Mouse (Mus musculus) right cerebral cortex, postnatal 36 days (tissue): Measurements from ENCODE around the gene Tjp1.

Experiments used
- DNase-seq, 2 experiments: peaks; one replicate each; pipeline ENCODE4 v3.0.0; 2022; ENCODE audit warnings: low spot score in 2 of 2, mixed read lengths in 1 of 2

The Tjp1 gene

DNA sequence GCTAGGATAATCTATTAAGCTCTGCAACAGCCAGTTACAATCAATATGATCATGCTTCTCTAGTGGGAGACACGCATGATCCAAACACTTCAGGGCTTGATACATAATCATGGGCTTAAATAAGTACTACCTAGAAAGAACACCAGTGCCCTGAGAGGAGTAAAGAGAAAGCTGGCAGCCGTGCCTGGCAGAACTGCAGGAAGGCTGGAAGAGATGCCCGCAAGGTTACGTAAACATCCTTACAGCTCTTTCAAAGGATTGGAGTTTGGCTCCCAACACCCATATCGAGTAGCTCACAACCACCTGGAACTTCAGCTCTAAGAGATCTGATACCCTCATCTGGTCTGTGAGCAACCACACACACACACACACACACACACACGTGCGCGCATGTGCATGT is 167.8 kb downstream of the Tjp1 start:
- DNase-seq, result no peak

GRCm38 (mm10) chr7:65357538-65357937 is 170.0 kb downstream of the Tjp1 start:
- peak in 1 of 2 experiments; percentile 39 for DNase-seq

DNA sequence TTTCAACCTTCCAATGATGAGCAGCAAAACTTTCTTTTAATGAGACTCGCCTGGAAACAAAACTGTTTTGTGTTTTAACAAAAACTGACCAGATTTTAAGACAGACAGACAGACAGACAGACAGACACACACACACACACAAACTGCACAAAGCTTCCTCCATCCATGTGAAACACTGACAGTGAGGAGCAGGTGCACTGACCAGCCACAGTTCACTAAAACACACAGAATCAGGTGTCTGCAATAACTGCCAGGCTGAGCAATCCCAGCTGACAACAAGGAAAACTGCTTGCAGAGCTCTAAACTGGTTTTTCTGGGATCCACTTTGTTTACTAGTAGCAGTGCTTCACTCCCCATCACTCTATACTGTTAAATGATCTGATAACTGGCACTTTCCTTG is 171.4 kb downstream of the Tjp1 start:
- no peak for DNase-seq

DNA sequence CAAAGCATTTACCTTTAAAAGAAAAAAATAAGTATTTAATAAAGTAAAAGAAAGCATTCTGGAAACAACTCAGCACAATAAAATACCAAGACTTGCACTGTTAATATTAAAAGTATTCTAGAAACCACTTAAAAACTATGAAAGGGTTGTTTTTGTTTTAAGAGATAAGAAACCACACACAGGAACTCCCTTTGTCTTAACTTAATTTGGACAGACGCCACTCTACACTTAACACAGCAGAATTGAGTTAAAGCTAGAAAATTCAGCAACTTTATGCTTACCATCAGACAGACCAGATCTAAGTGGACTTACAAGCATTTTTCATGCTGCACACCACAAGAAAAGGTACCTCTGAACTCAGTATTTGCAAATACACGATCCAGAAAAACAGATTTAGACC is 172.7 kb downstream of the Tjp1 start:
- no peak for DNase-seq

GRCm38 (mm10) chr7:65350348-65351079 is 177.1 kb downstream of the Tjp1 start:
- no peak for DNase-seq

DNA sequence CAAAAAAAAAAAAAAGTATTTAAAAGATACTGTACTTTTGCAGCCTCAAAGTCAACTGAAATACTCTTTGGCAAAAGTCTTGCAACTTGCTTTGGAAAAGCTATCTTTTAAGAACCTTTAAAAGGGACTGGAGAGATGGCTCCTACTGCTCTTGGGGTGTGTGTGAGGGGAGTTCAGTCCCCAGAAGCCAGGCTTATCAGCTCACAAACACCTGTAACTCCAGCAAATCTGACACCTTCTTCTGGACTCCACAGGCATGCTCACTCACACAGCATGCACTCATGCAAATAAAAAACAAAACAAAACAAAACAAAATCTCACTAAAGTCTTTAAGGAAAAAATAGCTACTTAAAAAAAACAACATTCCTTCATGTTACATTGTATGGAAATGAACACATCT is 179.0 kb downstream of the Tjp1 start:
- no peak for DNase-seq

DNA sequence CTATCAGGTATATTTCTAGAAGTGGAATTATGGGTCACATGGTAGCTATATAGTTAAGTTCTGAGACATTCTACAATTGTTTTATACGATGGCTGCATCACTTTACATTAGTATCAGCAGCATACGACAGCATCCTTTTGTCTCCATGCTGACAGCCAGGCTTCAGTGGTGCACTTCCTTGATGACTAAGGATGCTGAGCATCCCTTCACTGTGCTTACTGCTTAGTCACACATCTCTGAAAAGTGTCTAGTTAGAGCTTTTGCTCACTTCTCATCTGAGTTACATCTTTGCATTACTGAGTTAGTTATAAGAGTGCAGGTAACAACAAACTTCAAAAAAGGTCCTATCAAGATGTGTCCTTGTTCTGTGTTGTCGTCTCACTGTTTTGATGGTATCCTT is 182.3 kb downstream of the Tjp1 start:
- no peak for DNase-seq

DNA sequence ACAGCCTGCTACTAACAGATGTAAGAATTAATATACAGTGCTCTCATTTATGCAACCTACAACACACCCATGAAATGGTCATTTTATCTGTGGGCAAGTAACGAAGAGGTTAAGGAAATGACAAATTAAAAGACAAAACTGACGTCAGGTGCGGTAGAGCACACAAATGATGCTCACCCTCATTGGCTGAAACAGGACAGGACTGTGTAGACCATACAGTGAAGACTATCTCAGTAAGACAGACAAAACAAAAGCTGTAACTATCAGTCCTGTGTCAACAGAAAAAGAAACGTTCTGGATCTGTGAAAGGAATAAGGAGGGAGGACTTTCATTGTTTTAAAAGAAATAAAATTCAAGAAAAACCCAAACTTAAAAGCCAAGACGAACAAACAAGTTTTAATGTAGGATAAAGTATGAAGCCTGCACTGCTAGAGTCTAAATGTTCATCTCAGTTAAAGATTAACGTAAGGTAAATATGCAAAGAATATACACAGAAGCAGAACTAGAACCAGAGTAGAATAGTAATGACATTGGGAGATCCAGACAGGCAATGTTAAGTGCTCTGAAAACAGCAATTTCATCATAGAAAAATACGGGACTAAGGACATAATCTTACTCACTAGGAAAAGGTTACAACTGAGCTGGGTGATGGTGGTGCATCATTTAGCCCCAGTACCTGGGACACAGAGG is 189.9 kb downstream of the Tjp1 start:
- no peak for DNase-seq

DNA sequence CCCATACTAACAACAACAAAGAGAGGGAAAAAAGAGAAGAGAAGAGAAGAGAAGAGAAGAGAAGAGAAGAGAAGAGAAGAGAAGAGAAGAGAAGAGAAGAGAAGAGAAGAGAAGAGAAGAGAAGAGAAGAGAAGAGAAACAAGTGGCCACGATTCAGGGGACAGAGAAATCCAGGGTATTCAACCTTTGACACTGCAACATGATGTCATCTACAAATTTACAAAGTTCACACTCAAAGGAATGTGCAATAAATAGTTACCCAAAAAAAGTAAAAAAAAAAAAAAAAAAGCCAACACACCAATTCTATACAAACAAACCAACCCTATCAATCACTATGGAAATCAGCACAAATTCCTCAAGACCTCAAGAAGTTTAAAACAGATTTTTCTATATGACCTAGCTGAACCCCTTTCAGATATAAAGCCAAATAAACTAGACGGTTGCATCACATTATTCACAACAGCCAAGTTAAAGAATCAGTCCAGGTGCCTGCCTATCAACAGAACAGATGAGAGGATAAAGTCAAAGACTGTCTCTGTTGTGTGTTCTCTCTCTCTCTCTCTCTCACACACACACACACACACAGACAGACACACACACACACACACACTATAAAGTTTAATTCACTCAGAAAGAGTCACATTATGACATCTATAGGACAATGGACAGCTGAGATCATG is 194.4 kb downstream of the Tjp1 start:
- DNase-seq, result no peak

DNA sequence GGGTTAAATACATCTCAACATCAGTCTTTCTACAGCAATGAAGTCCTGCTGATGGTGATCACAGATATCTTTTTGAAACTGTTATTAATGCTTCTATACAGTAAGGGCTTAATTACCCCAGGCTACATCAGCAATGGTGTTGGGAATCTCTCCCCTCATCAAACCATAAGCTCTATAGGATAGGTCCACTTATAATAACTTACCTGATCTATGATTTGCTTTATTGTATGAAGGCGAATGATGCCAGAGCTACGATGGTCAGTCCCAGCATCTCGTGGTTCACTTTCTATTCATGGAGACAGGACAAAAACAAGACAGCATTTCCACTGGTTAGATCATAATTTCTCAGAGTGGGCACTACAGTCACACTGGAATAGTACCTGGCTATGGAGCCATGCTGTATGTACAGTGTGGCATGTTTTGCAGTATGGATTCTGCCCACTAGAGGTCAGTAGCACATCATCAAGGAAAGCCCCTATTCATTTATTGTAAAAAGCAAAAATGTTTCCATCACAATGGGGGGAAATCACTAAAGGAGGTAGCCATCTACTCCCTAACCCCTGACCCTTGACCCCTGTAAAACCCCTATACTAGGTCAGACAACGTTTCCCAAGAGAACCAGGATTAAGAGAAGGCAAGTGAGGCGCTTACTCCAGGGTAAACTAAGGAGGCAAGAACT is 208.4 kb downstream of the Tjp1 start:
- peak; percentile 36 to 38 for DNase-seq

- peak; percentile 39 to 43 for DNase-seq
Observed at GRCm38 (mm10) chr7:65317418-65317817, 210.2 kb downstream of the Tjp1 start.

DNA sequence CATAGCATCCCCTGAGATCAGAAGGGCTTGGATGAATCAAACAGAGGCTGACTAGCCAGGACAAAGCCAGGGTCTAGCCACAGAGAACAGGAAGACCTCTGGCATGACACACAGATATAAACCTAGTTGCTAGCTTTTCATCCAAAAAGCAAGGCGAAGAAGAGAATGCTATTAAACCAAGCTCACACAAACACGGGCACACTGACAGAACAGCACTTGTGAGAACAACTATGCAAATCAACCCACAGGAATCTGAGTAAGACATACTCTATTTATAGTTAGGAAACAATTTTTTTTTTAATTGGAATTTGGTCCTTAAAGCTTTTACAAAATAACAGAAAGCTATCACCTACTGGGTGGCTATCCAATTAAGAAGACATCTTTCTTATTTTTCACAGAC is 212.4 kb downstream of the Tjp1 start:
- no peak for DNase-seq

DNA sequence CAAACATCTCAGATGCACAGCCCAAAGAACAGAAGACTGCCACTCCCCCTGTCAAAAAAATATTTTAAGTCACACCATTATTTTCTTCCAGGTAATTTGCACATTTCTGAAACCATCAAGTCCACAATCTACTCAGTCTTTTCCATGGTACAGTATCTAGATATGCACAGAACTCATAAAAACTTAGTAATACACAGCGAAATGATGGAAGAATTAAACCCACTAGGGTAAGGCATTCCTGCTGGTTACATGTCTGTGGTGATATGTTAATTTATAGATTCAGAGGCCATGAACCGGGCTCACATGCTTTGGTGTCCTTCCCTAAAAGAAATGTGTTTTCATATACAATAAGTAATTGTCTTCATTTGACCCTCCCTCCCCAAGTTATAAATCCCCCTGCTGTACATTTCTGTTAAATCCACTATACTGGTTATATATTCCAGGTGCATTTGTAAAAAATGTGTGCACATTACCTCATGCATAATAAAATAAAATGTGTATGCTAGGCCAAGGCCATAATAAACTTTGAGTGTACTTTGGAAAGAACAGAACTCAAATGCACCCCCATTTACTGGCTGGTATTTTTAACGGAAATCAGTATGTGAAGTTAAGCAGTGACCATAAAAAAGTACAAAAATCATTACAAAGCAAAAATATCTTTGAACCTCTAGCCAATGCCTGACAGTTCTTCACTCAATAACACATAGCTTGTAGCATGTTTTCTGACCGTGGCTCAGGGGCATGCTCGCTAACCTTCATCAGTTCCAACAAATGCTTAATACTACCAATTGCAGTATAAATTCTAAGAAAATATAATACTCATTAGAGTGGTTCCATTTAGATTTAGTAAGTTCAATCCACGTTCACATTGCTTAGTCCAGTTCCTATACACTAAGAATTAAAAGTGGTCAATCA is 230.6 kb downstream of the Tjp1 start:
- DNase-seq, result no peak

- DNase-seq, result no peak
Observed at GRCm38 (mm10) chr7:65282886-65283285, 244.7 kb downstream of the Tjp1 start.

DNA sequence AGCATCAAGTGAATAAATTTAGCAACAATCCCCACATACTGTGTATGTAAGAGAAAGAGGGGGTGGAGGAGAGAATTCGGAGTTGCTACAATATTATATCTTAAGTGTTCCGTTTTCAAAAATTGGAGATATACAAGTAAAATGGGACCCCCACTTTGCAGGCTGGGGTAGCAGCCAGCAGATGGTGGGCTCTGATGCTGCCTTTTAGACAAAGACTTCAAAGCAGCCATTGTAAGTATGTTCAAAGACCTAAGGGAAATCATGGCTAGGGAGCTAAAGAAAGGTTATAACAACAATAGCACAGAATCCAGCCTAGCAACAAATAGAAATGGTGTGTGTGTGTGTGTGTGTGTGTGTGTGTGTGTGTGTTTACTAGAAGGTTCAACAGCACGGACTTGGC is 245.6 kb downstream of the Tjp1 start:
- DNase-seq, result no peak

DNA sequence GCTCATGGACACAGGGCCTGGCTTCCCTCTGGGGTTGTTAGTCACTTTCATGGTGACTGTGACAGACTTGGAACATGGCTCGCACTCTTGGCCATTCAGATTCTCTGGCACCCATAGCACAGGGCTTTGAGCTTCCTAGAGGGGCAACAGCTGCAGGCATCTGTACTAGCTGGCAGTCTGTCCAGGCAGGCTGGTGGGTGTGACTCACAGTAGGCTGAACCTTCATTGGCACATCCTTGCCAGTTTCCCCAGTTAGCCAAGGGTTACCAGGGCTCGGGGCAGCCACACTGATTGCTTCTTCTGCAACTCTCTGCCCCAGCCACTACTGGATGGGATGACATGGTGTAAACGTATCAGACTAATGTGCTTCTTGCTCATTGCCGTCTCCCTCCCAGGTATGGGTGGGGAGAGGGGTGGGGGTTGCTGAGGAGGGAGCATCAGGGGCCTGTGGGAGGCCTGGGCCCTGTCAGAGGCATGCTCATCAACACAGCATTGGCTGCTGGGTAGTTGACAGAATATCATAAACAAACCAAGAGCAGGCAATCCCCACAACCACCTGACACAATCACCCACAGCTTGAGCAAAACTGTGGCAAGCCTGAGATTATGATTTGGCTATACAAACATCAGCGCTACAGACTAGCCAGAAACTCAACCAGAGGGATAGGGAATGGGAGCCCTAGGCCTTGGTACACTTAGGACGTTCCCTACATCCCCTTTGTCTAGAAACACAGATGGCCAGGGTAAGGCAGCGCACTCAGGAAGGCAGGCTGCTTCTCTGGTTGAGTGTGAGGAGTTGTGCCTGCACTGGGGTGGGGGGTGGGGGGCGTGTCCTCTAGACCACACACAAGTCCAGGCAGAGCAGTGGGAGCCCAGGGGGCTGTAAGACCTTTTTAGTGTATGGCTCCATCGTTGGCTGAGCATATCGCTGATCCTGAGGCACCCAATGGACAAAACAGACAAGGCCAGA is 246.4 kb downstream of the Tjp1 start:
- no peak for DNase-seq

DNA sequence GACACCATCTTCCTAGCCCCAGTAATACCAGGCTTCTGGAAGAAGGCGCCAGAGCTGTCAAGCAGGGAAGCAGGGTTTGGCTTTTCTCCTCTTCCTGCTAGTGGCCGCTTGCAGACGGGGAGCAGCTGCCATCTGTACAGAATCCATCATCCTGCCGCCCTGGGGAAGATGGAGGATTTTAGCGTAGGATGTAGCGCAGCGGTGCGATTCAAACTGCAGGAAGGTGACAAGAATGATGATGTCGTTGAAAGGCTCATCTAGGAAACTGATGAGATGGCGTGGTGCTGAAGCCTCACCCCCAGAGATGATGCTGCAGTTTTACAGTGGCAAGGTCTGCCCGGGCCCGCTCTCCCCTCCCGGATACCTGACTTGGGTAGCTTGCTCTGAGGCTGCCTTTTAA is 248.3 kb downstream of the Tjp1 start:
- peak; percentile 39 to 45 for DNase-seq

GRCm38 (mm10) chr7:65275761-65276160 is 251.8 kb downstream of the Tjp1 start:
- no peak for DNase-seq

- no peak for DNase-seq
Observed at GRCm38 (mm10) chr7:65274216-65274615, 253.4 kb downstream of the Tjp1 start.

DNA sequence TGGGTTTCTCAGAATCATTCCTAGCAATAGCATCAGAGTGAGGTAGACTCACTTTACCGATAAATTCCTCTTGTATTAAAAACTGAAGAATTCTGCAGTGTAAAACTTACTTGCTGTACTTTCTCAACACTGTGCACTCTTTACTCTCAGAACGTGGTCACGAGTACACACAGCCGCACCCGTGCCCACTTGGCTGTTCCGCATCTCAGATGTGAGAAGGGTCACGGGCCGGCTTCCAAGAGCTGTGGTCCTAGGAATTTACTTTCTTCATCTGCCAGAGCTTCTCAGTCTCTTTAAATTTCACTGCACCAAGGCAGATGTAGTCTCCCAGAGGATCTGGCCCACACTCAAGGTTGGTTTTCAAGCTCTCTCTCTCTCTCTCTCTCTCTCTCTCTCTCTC is 277.9 kb downstream of the Tjp1 start:
- no peak for DNase-seq
